Mouse (Mus musculus): ENCODE measurements around the gene Samd8.

The Samd8 gene

GRCm38 (mm10) chr14:21825786-21826491 lies 75.6 kb downstream of the Samd8 start:
- CTCF ChIA-PET = no interaction called here

GRCm38 (mm10) chr14:21830876-21831767 lies 80.8 kb downstream of the Samd8 start:
- CTCF ChIA-PET = interaction anchor here (1.4 kb wide), 1 partner anchor 9 kb away, joined by 4 read pairs; no protein-coding TSS in a partner anchor

GRCm38 (mm10) chr14:21831830-21832403 lies 81.6 kb downstream of the Samd8 start:
- CTCF ChIA-PET = interaction anchor here (1.4 kb wide), 1 partner anchor 9 kb away, joined by 4 read pairs; no protein-coding TSS in a partner anchor

GRCm38 (mm10) chr14:21838336-21839017 lies 88.1 kb downstream of the Samd8 start:
- CTCF ChIA-PET = interaction anchor here (0.9 to 1.2 kb wide), 2 partner anchors 8 to 11 kb away, joined by 3 to 4 read pairs; no protein-coding TSS in a partner anchor

- CTCF ChIA-PET = interaction anchor here (0.6 to 1.0 kb wide), 2 partner anchors 9 to 843 kb away, joined by 3 read pairs; no protein-coding TSS in a partner anchor
These were observed 91.7 kb downstream of the Samd8 start for GRCm38 (mm10) chr14:21841819-21842592.

- CTCF ChIA-PET = interaction anchor here (0.6 to 1.4 kb wide), 2 partner anchors 11 to 1919 kb away, joined by 3 to 8 read pairs; no protein-coding TSS in a partner anchor
These were observed 92.9 kb downstream of the Samd8 start for GRCm38 (mm10) chr14:21843263-21843662.

GRCm38 (mm10) chr14:21846827-21847380 lies 96.6 kb downstream of the Samd8 start:
- CTCF ChIA-PET = interaction anchor here (1.3 kb wide), 1 partner anchor 9 kb away, joined by 4 read pairs; no protein-coding TSS in a partner anchor

GRCm38 (mm10) chr14:21847381-21848165 lies 97.2 kb downstream of the Samd8 start:
- CTCF ChIA-PET = interaction anchor here (0.6 to 1.3 kb wide), 2 partner anchors 10 to 36 kb away, joined by 4 to 8 read pairs; no protein-coding TSS in a partner anchor
